Mouse (Mus musculus) lung, postnatal 0 days (tissue): Measurements from ENCODE around the gene Plod1.

Source experiments
- CTCF ChIP-seq: IDR thresholded peaks from 2 replicates; pipeline ENCODE4 v1.5.1; 2016; ENCODE audit warnings: antibody characterized with exemption, mild to moderate bottlenecking
- EP300 ChIP-seq: IDR thresholded peaks from 2 replicates; pipeline ENCODE4 v1.6.1; 2016; ENCODE audit warnings: antibody characterized with exemption, mild to moderate bottlenecking, control low read depth

DNA sequence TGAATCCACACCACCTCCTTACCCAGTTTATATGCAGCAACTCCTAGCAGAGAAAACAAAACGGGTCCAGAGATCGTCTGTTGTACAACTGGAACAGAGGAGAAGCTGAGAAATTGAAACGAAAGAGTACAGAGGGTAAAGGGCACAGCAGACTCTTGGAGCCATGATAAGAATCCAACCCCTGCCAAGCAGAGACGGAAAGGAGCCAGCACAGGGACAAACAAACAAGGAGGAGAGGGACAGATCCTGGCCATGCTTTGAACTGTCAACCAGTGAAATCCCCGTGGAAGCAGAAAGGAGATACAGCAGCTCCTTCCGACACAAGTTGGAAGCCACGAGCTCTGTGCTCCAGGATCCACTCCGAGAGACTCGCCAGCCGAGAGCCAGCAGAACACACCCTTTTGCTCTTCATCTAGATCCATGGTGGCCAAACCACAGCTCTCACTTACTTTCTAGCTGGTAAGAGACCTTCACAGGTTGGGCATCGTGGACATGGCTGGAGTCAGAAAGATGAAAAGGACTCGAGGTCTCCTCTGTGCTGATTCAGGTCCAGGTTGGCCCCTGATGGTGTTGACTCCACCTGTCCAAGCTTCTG lies 33.6 kb downstream of the Plod1 start:
- TF ChIP-seq EP300 (no peak), CTCF (no peak)
